Mouse (Mus musculus) colon, adult 2 months (tissue): Measurements from ENCODE around the gene Nhp2. TPM values are rescaled to one million over a fixed set of nuclear protein-coding genes. Genes with fewer than 3 reads are reported as not detected.

Experiments
- polyA plus RNA-seq: library from polyadenylated mRNA; depleted of rRNA; stranded (reverse); fragments of >200 nt; gene quantifications from 2 replicates; pipeline ENCODE4 v1.2.3, GENCODE M21; 2012; rRNA removed

The Nhp2 gene
- 39.7 and 44.1 TPM in 2 replicates for polyA plus RNA-seq

DNA sequence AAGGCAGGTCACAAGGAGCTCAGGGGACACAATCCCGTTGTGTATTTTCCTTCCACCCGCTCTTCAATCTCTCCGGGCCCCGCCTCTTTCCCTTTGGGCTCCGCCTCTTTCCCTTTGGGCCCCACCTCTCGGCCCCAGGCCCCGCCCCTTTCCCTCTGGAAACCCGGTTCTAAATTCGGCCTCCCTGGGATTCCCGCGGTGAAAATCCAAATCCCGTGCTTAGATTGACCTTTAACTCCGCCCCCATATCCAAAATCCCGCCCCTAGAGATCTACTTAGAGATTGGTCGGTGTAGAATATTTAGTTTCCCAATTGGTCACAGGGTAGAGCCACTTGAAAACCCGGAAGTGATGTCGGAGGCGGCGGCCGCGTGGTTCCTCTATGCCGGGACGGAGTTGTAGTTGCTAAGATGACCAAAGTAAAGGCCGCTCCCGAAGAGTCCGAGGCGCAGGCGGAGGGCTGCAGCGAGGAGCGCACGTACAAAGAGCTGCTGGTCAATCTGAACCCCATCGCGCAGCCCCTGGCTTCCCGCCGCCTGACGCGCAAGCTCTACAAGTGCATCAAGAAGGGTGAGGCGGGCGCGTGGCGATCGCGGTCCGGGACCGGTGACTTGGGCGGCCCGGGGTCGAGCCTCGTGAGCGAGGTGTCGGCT lies at the start of gene Nhp2:
Nhp2 (plus strand) TSS at position 327 of the 652 bp plus-strand sequence.

DNA sequence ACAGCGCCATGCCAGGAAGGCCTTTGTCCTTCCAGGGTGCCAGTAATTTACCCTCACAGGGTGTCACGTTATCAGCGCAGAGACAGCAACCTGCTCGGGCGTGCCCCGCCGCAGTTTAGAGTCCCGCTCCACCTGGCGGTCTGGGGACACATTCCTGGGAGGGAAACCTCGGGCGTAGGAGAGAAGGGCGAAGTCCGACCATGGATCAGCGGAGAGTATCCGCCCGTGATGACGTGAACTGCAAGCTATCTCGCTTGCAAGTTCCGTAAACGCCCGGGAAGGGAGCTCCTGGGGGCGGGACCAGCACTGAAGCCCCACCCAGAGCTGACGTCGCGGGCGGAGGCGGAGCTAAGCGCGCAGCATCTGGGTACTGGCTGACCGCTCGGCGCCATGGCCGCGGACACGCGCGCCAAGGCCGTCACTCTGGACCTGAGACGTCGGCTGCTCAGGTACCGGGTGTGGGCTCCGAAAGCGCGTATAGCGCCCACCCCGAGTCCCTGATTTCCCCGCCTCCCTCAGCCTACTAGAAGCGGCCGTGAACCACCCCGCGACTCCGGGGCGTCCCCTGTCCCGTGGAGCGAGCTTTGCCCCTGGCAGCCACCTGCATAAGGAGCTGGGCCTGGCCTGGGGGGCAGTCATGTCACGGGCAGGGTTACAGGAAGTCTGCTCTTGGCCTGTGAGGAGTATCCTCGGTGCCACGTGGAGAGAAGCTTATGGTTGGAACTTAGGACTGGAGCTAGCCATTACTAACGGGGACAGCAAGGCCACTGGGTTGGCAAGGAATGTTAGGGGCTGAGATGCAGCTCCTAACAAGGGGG lies 34.9 kb upstream of the Nhp2 start, which contains the start of gene Phykpl:
Phykpl (plus strand) TSS at position 327 of the 818 bp plus-strand sequence.

GRCm38 (mm10) chr11:51606447-51607095 lies 13.0 kb upstream of the Nhp2 start, which contains the start of gene Hnrnpab:
Gene Hnrnpab (minus strand): TSS chr11:51606847.

GRCm38 (mm10) chr11:51635525-51636322 lies 16.2 kb downstream of the Nhp2 start, which contains the start of gene Rmnd5b:
Gene Rmnd5b (minus strand): TSS chr11:51635896.

DNA sequence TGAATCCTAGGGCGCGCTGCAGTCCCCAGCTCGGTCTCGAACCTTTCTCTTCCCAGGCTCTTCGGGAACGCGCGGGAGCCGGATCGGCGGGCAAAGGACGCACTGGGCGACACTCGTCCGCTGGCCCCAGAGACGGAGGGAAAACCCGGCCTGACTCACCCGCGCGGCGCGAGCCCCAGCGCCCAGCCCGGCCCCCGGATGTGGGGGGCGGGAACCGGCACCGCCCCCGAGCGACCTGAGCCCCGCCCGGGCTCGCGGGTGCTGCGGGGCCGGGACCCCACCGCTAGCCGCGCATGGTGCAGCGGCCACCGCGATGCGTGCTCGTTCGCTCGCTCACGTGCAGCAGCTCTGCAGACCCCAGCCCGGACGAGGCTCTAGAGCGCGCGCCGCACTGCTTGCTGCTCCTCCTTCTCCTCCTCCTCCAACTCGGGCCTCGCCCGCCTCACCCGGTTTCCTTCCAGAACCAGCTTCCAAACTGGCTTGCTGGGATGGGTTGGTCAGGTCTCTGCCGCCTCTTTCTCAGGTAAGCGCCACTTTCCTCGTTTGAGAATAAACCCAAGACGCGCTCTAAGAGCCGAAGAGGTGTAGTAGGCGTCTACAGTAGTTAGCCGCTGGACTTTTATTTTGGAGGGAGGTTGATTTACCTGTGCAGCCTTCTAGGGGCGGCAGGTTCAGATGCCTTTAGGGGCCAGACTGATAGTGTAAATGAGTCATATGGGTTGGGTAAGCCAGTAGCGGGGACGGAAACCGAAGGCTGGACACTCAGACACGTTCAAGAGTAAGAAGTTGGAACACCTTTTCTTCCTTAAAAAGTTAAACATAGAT lies 31.4 kb downstream of the Nhp2 start, which contains the start of the genes N4bp3 and D930048N14Rik:
N4bp3 (minus strand) TSS at position 152 of the 825 bp plus-strand sequence.
D930048N14Rik (plus strand) TSS at position 264 of the 825 bp plus-strand sequence.

Other genes with a start within 250 kb of the Nhp2 start
- 20.8 and 25.7 TPM in 2 replicates for gene Phykpl, start 35.0 kb upstream of the Nhp2 start, polyA plus RNA-seq
- 331 and 402 TPM in 2 replicates for gene Hnrnpab, start 12.9 kb upstream of the Nhp2 start, polyA plus RNA-seq
- gene Rmnd5b, start 16.2 kb downstream of the Nhp2 start, polyA plus RNA-seq, result 69.8 and 84.0 TPM in 2 replicates
- 9.2 and 13.6 TPM in 2 replicates for gene N4bp3, start 31.1 kb downstream of the Nhp2 start, polyA plus RNA-seq
- gene D930048N14Rik, start 31.2 kb downstream of the Nhp2 start, polyA plus RNA-seq, result 7.1 and 8.8 TPM in 2 replicates
- gene 0610009B22Rik, start 69.1 kb downstream of the Nhp2 start, polyA plus RNA-seq, result 8.6 and 8.8 TPM in 2 replicates
- 20.5 and 23.7 TPM in 2 replicates for gene Sec24a, start 143.9 kb downstream of the Nhp2 start, polyA plus RNA-seq
- gene Sar1b, start 144.0 kb downstream of the Nhp2 start, polyA plus RNA-seq, result 11.0 and 13.1 TPM in 2 replicates
- 9.2 and 10.4 TPM in 2 replicates for gene Jade2, start 237.9 kb downstream of the Nhp2 start, polyA plus RNA-seq